Mouse (Mus musculus) urinary bladder, adult 2 months (tissue): ENCODE results near the gene Prim2. TPM values are rescaled to one million over a fixed set of nuclear protein-coding genes. Genes with fewer than 3 reads are reported as not detected.

Experiments
- DNase-seq: peaks from one replicate; pipeline ENCODE4 v3.0.0; 2022; ENCODE audit warnings: low spot score
- polyA plus RNA-seq: library from polyadenylated mRNA; depleted of rRNA; stranded (reverse); fragments of >200 nt; gene quantifications from 2 replicates; pipeline ENCODE4 v1.2.3, GENCODE M21; 2012; rRNA removed

Gene Prim2
- polyA plus RNA-seq, 1 experiment: 10.8 TPM

DNA sequence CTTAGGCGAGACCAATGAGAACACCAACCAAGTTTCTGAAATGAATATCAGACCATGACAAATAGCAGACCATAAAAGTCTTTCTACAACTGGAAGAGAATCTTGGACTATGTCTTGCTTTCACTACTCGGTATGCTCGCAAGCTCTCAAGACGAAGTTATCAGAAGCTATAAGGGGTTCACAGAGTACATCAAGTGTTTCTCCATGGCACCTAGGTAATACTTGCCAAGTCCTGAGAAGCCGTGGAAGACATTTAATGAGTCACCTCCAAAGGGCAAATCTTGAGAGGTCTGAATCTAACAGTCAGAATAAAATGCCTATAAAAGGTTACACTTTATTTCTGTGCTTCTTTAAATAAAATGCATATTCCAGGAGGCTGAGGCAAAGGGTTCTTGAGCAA, 181.2 kb downstream of the Prim2 start:
- no peak for DNase-seq

DNA sequence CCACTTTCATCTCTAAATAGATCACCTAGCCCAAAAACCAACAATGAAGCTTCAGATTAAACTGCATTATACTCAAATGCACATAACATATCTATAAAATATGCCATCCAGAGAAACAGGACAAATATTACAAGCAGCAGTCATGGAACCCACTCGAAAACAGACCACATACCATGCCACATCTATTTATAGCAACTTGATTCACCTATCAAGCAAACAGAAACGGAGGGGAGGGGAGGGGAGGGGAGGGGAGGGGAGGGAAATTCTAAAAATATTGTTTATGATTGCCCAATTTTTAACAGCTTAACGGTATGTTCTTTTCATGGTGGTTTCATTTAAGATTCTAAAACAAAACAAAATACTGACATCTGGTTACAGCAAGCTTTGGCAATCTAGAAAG, 185.8 kb downstream of the Prim2 start:
- DNase-seq: no peak

GRCm38 (mm10) chr1:33480382-33480781, 189.2 kb downstream of the Prim2 start:
- no peak for DNase-seq

GRCm38 (mm10) chr1:33471069-33471468, 198.5 kb downstream of the Prim2 start:
- DNase-seq: no peak

DNA sequence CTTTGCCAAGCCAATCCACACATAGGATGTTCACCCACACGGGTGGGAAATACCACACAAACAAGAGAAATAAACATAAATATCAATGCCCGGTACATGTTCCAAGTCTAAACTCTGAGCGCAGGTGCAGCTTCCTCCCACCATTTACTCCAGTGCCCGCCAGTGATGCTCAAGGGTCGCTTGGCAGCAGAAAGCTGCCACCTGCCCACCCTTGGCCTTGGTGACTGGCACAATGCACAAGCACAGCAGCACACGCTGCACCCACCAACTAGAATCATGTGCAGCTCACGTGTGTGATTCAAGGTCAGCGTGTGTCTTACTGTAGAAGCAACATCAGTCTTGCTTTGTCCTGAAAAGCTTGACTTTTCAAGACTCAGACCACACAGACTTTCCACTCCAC, 199.4 kb downstream of the Prim2 start:
- DNase-seq: no peak

- DNase-seq: no peak
Measured at GRCm38 (mm10) chr1:33464234-33464633, 205.4 kb downstream of the Prim2 start.

- DNase-seq: no peak
Measured at GRCm38 (mm10) chr1:33460703-33461102, 208.9 kb downstream of the Prim2 start.

DNA sequence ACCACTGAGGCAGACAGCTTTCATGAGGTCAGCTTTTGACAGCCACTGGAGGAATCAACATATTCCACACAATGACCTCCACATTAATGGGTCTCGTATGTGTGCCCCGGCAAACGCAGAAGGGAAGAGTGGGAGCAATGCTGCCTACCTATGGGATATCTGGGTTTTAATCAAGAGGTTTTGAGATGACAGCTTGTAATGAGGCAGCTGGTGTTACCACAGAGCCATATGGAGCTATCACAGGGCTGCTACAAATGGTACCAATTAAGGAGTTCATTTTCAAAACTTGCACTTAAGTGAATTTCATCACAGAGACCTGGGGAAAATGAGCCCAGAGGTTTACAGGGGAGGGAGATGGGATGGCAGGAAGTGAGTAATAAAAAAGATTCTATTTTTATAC, 209.3 kb downstream of the Prim2 start:
- DNase-seq: no peak

DNA sequence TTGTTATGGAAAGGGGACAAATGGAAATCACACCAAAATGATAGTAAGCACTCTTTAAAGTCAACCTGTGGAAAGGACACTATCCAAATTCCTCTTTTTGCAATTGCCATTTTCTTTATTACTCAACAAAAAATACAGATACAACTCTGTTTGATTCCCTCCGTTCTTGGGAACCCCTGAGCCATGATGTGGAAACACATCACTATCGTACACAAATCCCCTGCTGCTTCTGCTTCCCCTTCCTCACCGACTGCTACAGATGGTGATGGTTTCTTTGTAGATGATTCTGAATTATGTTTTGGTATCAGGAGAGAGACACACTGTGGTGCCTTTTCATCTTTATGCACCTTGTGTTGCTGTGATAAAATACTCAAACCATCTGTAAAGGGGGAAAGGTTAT, 210.6 kb downstream of the Prim2 start:
- no peak for DNase-seq

- DNase-seq: no peak
Measured at GRCm38 (mm10) chr1:33454251-33454650, 215.3 kb downstream of the Prim2 start.

DNA sequence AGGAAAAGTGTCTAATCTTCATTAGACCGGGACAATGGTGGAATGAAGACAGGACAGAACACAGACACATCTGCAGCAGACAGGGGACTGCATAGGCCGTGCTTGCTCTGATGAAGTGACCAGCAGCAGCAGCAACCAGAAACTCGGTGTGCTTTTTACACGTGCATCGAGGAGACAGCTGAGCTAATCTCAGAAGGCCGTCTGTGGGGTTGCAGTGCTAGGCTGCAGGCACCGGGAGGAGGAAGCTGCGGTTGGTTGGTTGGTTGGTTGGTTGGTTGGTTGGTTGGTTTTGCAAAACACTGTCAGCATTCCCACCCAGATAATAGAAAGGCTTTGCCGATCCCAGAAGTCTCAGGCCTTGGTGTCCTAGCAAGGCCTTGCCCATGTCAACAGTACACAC, 216.3 kb downstream of the Prim2 start:
- DNase-seq: no peak

- DNase-seq: no peak
Measured at GRCm38 (mm10) chr1:33447179-33447578, 222.4 kb downstream of the Prim2 start.

DNA sequence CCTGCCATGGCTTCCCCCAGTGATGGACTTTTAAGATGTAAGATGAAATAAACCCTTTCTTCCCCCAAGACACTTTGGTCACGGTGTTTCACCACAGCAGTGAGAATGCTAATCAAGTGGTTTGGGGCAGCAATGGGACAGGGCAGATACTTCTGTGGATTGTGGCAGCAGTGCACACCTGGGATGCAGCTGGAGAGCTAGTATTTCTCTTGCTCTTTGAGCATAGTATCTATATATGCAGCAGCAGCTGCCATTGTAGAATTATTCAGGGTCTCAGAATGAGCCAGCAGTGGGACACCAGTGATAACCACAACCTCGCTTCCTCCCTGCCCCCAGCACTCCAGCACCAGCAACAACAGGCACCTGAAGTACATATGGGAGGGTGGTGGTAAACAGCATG, 233.4 kb downstream of the Prim2 start:
- no peak for DNase-seq

Other genes with a start within 250 kb of the Prim2 start
- 14.6 and 18.3 TPM in 2 replicates for gene Rab23, start 50.1 kb upstream of the Prim2 start, polyA plus RNA-seq
- gene Bag2, start 88.0 kb upstream of the Prim2 start, polyA plus RNA-seq: 89.9 and 91.2 TPM in 2 replicates
- gene Zfp451, start 144.8 kb upstream of the Prim2 start, polyA plus RNA-seq: 15.8 and 16.8 TPM in 2 replicates
- gene Bend6, start 238.0 kb upstream of the Prim2 start, polyA plus RNA-seq: 2.1 and 2.6 TPM in 2 replicates
- gene Dst, start 238.4 kb upstream of the Prim2 start, polyA plus RNA-seq: 77.4 and 118 TPM in 2 replicates